Mouse (Mus musculus): Measurements from ENCODE around the gene Cycs.
A peak's percentile ranks its signal among the peaks of the same experiment; 100 is the strongest.

Cycs gene

DNA sequence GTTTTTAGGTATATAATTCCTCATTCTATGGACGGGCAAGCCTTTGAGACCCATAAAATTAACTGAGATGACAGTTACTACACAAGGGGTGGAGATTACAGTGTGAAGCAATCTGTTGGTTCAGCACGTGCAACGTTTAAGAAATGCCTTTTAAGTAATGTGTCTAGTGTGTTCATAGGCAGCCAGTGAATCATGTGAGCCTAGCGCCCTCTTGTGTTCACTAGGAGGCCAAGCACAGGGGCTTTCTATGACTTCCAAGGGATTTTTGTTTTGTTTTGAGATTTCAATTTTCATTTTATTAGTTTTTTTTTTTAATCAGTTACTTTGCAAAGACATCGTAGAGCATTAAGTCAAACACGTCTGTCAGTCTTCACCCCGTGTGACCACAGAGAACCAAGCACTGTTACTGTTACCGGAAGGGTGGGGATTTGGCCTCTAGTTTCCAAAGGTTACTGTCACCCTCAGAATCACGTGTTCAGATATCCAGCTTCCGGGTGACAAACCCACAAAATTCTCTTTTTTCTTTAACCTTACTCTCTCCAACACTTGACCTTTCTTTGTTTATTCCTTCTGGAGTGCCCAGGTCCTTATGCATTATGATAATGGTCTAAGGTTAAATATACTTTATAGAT, 20.8 kb downstream of the Cycs start:
- DNase-seq (ENCODE audit: low spot score in 2 of 2) = no peak

DNA sequence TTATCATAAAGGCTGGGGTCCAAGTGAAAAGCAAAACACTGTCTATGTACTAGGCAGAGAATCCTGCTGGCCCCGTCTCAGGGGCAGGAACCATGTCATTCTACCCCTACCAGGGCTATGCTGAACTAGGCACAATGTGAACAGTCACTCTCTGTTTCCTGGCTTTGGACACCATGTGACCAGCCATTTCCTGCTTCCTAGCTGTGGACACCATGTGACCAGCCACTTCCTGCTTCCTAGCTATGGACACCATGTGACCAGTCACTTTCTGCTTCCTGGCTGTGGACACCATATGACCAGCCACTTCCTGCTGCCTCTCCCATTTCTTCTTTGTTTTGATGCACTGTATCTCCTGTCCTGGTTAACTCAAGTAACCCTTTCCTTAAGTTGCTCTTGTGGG, 23.8 kb downstream of the Cycs start:
- DNase-seq (ENCODE audit: low spot score in 2 of 2) = no peak

- DNase-seq (ENCODE audit: low spot score in 2 of 2) = no peak
Measured at GRCm38 (mm10) chr6:50539641-50540040, 26.7 kb downstream of the Cycs start.

GRCm38 (mm10) chr6:50536461-50536892, 29.9 kb downstream of the Cycs start:
- peak; percentile 37 to 58 for DNase-seq (ENCODE audit: low spot score in 2 of 2)

GRCm38 (mm10) chr6:50535346-50535745, 31.0 kb downstream of the Cycs start:
- no peak for DNase-seq (ENCODE audit: low spot score in 2 of 2)

DNA sequence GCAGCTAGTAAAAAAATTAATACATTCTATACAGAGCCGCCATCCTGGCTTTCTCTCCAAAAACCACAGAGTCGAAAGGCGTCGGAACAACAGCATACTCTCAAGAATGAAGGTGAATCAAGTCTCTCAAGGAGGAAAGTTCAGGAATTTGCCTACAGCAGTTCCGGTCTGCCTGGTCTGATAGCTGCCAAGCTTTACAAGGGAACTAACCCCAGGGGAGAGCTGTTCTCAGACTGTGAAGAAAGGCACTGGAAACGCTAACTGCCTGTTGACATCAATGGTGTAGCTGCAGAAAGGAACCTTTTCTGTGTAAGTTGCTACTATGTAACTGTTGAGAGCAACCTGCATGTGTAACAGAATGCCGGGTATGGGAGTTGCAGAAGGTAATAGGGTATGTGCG, 34.4 kb downstream of the Cycs start:
- DNase-seq (ENCODE audit: low spot score in 2 of 2) = no peak

GRCm38 (mm10) chr6:50531003-50531402, 35.3 kb downstream of the Cycs start:
- DNase-seq (ENCODE audit: low spot score in 2 of 2) = no peak

DNA sequence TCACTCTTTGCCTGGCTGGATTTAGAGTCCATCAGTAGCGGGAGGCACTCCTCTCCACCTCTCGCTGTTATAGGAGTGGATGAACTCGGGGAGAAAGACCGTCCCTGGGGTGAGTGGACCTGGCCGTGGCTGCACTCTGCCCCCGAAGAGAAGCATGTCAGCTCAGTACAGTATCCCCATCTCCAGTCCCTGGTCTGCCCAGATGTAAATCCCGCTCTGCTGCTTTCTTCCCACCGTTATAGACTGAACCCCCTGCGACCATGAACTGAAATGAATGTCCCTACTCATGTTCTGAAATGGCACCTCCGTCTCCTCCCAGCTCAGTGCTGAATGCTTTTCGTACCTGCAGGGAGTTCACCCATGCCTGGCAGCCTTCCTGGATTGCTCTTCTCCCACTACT, 37.1 kb downstream of the Cycs start:
- no peak for DNase-seq (ENCODE audit: low spot score in 2 of 2)

DNA sequence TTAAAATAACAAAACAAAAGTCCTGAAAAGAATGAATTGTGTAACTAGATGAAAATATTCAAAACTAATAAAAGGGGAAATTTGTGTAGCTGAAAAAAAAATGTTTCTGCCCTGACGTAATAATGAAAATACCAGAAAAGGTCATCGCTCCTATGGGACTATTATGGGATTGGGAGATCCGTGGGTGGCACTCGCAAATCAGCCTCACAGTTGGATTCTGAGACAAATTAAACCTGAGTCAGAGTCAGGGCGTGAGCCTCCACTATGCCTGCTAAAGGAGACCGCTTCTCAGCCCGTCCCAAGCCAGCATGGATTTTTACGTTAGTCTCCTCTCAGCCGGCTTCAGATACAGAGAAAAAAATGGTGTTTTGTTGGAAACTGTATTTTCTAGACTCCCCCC, 38.9 kb downstream of the Cycs start:
- no peak for DNase-seq (ENCODE audit: low spot score in 2 of 2)

GRCm38 (mm10) chr6:50526597-50527024, 39.7 kb downstream of the Cycs start:
- peak; percentile 44 to 72 for DNase-seq (ENCODE audit: low spot score in 2 of 2)

GRCm38 (mm10) chr6:50525846-50526245, 40.5 kb downstream of the Cycs start:
- no peak for DNase-seq (ENCODE audit: low spot score in 2 of 2)

DNA sequence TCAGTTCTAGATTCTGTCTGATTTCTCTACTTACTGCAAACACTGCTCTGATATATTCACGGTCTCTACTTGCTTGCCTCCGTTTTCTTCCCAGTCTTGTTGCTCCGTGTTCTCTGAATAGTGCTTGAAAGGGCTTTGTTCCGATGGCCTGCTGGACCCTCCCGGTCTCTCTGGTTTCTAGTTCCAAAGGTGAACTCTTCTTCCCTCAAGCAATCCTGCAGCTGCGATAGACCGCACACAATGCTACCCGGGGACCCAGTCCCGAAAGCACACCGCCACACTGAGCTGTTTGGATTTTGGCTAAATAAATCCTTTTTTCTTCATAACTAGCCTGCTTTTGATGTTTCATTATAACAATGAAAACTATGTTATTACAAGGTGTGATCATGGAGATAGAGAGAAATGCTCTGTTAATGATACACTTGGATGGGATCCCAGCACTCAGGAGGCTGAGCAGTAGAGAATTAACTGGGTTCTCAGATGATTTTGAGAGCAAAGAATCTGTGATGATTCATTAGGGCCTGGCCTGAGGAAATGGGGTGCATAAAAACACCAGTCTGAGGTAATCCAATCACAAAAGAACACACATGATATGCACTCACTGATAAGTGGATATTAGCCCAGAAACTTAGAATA, 42.0 kb downstream of the Cycs start:
- DNase-seq (ENCODE audit: low spot score in 2 of 2) = no peak

- DNase-seq (ENCODE audit: low spot score in 2 of 2) = no peak
Measured at GRCm38 (mm10) chr6:50522772-50523171, 43.6 kb downstream of the Cycs start.

- DNase-seq (ENCODE audit: low spot score in 2 of 2) = no peak
Measured at GRCm38 (mm10) chr6:50521532-50522135, 44.7 kb downstream of the Cycs start.

- no peak for DNase-seq (ENCODE audit: low spot score in 2 of 2)
Measured at GRCm38 (mm10) chr6:50520139-50520538, 46.2 kb downstream of the Cycs start.

DNA sequence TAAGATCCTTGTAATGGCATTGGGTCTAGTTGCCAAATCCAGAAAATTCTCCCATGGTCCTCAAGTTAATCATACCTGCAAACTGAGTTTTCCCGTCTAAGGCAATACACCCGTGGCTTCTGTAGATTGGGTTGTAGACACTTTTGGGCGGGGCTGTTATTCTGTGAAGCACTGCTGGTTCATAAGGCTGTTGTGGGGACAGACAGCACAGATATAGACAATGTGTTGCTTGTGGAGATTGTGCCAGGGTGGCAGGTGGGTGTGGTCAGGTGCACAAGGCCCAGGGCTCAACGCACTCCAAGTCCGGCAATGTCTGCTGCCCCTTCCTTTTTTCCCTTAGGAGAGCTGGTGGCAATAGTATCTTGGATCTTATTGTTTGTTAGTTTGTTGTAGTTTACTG, 48.0 kb downstream of the Cycs start:
- DNase-seq (ENCODE audit: low spot score in 2 of 2) = no peak

Measured in frontal cortex, postnatal 25 days (tissue).